Mouse (Mus musculus) ovary, adult 18-20 months (tissue): ENCODE data around the gene Podnl1.

Experiments
- DNase-seq: peaks from one replicate; pipeline ENCODE4 v3.0.0; 2022; ENCODE audit warnings: low spot score, mixed read lengths

Gene Podnl1

DNA sequence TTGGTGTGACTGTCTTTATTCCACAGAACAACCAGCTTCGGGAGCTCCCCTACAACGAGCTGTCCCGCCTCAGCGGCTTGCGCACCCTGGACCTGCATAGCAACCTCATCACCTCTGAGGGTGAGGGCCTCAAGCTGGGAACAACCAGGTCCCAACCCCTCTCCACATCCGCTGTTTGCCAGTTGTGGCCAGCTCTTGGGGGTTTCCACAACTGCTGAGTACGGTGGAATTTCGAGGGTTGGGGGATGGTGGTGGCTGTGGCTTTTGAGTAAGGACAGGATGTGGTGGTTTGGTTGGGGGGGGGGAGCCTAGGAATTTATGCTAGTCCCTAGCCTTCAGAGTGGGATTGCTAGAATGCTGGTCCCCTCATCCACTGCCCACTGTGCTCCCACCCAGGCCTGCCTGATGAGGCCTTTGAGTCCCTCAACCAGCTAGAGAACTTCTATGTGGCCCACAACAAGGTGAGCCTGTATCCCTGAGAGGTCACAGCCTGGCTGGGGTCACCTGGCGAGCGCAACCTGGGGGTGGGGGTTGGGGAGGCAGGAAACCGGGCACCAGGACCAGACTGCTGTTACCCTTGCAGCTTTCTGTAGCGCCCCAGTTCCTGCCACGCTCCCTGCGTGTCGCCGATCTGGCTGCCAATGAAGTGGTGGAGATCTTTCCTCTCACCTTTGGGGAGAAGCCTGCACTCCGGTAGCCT lies 1.6 kb downstream of the Podnl1 start:
- no peak for DNase-seq

DNA sequence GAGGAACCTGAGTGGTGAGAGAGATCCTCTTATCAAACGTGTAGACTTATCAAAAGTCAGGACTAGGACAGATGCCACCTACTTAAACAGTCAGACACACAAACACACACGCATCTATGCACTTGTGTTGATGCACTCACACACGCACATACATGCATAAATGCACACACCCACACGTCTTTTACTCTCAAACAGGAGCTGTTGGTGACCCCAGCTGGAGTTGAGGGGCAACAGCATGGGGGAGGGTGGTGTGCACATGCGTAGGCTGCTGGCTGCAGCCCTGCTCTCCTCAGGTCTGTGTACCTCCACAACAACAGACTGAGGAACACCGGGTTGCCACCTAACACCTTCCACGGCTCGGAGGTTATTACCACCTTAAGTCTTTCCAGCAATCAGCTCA lies 2.5 kb downstream of the Podnl1 start:
- DNase-seq, result no peak

DNA sequence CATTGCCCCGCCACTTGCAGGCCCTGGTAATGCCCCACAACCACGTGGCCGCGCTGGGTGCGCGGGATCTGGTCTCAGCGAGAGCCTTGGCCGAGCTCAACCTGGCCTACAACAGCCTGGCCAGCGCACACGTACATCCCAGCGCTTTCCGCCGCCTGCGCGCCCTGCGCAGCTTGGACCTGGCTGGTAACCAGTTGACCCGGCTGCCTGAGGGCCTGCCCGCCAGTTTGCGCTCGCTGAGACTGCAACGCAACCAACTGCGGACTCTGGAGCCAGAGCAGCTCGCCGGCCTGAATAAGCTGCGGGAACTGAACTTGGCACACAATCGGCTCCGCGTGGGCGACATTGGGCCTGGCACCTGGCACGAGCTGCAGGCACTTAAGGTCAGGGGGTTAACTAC lies 5.0 kb downstream of the Podnl1 start:
- no peak for DNase-seq

DNA sequence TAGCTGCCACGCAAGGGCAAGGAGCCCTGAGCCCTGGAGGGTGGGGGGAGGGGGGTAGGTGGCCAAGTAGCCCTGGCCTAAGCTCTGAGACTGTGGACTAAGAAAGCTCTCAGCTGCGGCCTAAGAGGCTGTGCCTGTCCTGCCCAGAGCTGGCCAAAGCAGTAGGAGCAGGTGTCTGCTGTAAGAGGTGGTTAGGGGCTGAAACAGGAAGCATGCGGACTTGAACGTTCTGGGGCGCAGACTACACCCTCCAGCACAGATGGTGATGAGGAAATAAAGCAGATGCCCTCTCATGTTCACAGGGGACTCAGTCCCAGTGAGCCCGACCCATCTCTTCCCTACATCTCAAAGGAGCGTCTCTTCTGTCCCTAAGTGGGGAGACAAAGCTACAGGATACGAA lies 6.4 kb downstream of the Podnl1 start:
- DNase-seq, result no peak

DNA sequence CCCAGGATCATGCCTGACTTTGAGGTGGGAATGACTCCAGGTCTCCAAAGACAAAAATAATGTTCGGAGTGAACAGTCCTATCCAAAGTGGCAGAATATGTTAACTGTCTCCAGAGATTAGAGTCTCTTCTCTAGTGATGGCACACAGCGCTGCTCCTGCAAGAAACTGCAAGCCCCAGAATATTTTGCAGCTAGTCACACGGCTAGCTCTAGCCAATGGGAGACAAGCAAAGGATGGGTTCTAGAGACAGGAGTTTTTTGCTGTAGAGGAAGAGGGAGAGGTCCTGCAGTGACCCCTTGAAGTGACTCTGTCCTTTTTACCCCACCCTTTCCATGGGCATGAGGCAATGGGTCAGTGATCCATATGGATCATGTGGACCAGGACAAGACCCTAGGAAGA lies 12.1 kb downstream of the Podnl1 start:
- no peak for DNase-seq

DNA sequence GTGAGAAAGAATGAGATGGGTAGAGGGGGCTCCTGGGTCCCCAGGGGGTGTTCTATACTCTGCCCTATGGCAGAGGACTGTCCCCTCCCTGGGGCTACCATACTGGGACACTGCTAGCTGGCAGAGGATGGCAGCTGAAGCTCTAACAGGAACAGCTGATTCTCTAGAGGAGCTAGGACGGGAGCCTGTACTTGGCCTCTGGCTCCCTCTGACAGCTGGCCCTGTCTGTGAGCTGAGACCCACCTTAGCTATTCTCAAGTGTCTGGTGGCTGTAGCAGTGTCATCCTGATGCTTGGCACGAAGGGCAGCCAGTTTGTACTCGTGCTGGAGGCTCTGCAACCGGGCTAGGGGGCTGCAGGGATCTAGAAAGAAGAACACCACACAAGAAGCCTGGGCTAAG lies 15.0 kb downstream of the Podnl1 start:
- no peak for DNase-seq

DNA sequence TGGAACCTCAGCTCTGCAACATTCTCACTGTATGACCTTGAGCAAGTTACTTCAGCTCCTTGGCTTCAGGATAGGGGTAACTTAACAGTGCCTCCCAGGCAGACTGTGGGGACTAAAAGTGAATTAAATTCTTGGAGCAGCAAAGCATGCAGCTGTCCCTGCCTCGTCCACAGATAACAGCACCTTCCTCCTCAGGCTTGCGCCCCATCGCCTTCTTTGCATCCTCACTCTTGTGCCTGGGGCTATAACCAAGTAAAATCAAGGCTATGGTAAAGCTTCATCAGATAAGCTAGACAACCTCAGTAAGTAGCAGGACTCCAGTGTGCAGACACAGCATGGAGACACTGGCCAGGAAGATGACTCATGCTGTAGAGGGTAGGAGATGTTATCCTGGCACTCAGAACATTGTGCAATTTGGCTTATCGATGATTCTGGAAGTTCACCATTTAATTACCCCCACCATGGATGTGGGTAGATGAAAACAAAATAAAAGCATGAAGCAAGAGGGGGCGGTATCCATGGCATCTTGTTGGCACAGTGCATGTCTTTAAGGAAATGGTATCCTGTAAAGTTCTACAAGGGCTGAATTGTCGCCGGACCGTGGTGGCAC lies 19.0 kb downstream of the Podnl1 start:
- peak; percentile 36 for DNase-seq

DNA sequence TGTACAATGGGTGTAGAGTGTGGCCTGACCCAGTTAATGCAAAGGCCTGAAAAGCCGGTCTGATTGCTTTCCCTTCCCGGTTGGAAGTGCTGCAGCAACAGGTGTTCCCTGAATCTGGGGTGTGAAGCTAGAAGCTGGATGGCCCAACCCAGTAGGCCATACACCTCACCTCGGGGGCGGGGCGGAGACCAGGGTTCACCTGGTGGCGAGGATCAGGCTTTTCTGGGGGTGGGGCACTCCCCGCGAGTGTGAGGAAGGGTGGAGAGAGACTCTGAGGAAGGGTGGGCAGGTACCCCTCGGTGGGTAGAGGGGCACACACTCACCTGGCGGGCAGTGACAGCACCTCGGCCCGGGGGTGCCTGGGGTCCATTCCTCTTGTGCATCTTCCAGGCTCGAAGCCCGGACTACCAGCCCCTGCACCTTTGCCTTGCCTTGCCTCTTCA lies 21.6 kb downstream of the Podnl1 start:
- DNase-seq, result no peak

DNA sequence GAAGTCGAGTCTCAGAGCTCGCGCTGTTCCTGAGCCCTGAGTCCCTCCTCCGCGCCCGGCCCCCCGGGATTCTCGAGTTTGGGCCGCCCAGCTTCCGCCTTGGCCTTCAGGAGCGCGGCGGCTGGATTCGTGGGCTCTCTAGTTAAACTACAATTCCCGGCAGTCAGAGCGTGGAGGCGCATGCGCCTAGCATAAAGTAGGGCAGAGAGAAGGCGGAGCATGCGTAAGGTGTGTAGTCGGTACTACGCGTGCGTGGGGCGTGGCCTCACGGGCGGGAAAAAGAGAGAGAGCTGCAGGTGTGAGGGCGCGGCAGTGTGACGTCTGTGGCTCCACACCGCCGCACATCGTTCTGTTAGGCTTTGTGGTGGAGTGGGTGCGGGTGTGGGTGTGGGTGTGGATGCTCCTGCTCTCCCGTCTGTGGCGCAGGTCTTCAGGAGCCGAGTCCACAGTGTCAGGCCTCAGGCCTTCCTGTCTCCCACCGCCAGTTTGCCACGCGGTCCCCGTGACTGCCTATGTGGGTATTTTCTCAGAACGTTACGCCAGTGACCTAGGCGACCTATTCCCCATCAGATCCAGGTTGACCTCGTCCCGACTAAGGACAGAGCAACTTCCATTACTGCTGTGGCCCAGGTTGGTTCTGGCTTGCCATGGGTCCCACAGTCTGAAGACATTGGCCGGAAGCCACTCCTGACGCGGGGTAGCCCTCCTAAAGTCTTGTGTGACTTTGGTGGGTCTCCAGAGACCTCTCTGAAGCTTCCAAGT lies 22.2 kb downstream of the Podnl1 start, which contains the start of the genes Cc2d1a and 4930432K21Rik:
Gene Cc2d1a, minus strand, starts transcription at position 168 of the 762 bp plus-strand sequence.
Gene 4930432K21Rik, plus strand, starts transcription at position 257 of the 762 bp plus-strand sequence.
- peak; percentile 94 for DNase-seq

DNA sequence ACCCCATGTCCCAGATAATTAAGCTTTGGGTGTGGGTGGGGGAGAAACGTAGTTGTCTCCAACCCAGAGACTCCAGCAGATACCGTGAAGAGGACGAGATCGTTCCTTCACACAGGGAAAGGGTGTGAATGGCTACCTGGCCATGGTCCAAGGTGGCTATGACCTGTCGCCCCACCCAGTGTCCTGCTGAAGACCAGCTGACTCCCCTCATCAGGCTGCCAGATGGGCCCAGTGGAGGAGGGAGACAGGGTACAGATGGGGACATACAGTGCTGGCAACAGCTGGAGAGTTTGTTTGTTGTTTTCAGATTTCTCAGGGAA lies 22.7 kb downstream of the Podnl1 start:
- DNase-seq, result no peak

DNA sequence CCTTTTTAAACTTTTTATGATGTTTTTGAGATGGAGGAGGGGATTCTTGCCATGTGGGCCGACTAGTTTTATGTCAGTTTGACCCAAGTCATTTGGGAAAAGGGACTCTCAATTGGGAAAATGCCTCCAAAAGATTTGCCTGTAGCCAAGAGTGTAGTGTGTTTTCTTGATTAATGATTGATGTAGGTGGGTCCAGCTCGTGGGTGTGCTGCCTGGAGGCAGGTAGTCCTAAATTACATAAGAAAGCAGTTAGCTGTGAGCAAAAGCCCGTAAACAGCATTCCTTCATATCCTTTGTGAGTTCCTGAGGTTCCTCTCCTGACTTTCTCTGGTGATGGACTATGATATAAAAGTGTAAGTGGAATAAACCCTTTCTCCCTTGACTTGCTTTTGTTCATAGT lies 23.4 kb downstream of the Podnl1 start:
- DNase-seq, result no peak

DNA sequence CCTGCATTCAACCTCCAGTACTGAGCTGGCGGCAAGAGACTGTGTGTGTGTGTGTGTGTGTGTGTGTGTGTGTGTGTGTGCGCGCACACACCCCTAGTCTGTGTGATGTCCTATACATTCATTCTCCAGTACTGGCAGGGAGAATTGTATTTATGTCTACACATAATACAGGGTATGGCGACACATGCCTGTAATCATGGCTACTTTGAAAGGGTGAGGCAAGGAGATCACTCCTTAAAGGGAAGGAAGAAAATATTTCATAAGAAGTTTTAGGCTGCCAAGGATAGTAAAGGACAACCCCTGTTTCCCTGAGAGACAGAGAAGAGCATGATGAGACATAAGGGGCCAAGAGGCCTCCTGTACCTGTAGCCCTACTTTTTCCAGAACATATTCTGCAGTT lies 31.8 kb downstream of the Podnl1 start:
- no peak for DNase-seq

DNA sequence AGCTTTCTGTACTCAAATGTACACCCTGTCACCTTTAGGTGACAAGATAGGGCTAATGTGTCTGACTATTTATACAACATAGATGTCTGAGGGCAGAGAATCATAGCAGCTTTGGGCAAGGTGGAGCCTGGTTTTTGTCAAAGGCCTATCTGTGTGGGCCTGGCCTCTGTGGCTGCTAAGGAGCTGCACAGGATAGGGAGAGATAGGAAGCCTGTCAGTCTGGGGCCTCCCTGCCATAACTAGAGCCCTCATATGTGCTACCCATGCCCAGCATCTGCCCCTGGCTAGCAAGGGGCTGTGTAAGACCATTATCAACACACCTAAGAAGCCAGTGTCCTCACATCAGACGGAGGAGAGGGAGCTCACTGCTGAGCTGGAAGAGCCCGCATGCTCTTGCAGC lies 41.9 kb downstream of the Podnl1 start:
- DNase-seq, result no peak

DNA sequence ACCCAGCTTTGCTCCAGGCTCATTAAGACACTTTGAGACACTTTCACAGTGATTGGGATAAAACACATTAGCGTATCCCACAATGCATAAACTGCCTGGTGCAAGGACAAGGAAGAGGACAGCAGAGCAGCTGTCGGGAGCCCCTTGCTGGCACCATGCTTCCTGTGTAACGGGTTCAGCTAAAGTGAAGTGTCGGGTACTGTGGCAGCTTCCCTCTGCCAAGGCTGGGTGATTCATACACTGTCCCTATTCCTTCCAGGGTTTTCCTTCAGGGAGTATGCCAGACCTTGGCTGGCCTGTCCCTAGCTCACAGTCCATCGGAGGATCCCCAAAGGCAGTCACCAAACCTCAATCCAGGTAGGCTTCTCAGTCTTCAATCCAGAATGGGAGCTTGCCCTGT lies 44.3 kb downstream of the Podnl1 start:
- DNase-seq, result no peak

DNA sequence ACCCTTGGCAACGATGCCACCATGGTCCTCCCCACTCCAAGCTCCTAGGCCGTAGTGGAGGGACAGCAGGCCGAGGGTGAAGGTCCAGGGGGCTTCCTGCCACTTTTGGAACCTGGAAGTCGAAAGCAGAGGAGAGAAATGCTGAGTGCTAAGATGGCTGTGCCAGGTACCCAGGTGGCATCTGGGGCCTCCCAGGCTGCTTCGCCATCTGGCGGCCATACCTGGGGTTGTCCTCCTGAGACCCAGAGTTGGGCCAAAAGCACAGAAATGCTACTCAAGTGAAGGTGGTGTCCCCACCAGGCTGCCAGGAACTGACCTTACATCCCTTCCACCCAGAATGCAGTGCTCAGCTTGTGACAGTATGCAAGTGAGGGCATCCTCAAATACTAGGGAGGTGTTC lies 48.1 kb downstream of the Podnl1 start:
- DNase-seq, result no peak

DNA sequence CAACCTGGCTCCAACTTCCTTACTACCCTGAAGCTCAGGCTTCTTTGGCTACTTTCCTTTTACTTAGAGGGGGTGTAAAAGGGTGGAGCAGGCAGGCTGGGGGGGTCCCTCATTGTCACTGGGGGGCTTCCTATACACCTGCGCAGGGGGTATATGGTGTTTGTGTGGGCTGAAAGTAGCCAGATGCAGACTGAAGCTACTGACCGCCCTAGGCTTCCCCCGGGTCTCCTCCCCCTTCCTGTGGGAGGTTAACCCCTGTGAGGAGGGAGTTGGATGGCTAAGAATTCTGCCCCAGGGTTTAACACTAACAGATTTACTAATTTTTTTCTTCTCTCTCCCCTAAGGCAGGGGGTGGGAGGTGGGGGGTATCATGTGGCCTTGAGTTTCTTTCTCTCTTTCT lies 50.8 kb downstream of the Podnl1 start:
- DNase-seq, result no peak

DNA sequence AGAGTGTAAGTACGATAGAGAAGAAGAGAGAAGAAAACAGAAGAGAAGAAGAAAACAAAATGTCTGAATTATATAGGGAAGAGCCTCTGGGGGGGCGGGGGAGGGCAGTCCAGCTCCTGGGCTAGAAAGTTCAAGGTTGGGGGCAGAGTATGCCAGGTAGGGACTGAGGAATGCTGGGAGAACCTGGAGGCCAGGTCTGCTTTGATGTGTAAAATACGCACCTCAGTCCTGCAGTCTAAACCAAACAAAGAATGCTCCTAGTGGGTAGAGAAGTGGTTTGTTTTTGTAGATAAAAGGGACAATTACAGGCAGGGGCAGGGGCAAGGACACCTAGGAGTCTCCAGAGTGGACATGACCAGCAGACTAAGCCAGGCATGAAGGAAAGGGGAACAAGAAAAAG lies 51.6 kb downstream of the Podnl1 start:
- DNase-seq, result no peak

DNA sequence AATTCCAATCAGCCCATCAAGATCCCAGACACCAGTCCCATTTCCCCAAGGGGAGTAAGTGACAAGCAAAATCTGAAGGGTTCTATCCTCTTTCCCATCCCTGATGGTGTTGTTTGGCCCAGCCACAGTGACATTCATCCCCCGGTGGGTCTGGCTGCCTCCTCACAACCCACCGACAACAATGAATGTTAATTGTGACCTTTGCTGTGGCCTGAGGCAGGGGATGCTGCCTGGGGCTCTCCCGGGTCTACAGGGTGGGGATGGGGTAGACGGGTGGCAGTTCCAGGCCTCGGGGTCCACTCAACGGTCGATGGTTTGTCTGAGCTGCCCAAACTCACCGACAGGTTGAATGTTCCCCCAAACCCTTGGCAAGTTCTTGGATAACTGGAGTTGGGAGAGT lies 52.8 kb downstream of the Podnl1 start:
- no peak for DNase-seq

DNA sequence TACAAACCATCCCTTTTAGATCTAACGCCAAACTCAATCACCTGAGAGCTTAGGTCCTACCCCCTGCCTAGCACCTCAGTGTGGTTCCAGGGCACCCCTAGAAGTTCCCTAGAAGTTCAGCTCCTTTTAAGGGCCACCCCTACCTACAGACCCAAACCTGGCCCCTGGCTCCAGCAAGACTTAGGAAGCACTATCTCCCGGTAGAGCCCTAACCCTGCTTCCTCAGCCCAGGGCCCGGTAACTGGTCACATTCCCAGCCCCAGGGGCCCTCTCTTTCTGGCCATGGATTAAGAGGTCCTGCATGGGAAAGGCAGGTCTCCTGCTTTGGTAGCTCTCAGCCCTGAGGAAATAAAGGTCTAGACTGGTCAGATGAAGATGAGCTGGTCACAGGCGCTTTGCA lies 54.2 kb downstream of the Podnl1 start:
- DNase-seq, result no peak

DNA sequence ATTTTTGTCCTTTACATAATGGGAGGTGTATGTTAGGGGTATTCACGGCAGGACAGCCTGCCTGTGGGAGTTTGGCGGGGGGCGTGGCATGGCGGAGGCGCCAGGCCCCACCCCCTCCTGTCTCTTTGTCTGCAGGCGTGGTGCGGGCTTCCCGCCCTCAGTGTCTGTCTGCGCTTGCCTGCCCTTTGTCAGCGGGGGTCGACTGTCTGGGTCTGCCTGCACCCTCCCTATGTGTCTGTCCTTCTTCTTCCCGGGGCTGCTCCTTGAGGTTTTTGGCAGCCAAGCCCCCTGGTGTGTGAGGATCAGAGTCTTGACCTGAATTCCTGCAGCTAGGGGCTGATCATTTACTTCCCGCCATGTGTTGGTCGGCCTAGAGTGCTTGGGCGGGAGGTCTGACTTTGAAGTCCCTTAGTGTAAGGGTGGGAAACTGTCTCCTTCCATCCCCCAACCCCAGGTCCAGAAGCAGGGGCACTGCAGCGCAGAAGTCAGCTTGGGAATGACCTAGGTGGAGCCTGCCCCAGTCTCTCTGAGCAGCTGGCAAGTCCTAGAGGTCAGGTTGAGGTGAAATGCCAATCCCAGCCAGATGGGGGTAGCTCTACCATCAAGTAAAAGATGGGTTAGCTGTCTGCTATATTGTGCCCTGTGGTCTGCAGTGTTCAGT lies 54.9 kb downstream of the Podnl1 start:
- DNase-seq, result peak; percentile 32
